Mouse (Mus musculus): ENCODE results near the gene Adssl1. TPM values are rescaled to one million over a fixed set of nuclear protein-coding genes. Genes with fewer than 3 reads are reported as not detected.

Gene Adssl1
- total and polyA plus RNA-seq, 3 experiments = 58.2 to 63.9 TPM; not detected in 1

DNA sequence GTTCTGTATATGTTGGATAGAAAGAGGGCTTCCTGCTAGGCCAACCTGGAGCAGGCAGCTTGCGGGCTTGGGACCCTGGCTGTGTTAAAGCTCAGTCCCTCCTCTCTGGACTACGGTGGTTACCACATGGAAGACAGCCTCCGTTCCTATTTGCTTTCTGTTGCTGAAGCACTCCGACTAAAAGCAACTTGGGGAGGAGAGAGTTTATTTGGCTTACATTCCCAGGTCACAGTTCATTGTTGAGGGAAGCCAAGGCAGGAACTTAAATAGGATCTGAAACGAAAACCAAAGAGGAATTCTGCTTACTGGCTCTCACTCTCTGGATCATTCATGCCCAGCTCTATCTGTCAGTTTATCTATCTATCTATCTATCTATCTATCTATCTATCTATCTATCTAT is 11.0 kb downstream of the Adssl1 start:
- H3K9ac ChIP-seq (ENCODE audit: control insufficient read depth, low read depth, low read length, poor library complexity, severe bottlenecking) = no peak overlapping the region
- H3K36me3 ChIP-seq (ENCODE audit: control insufficient read depth in 1 of 2, insufficient read depth in 2 of 2, low read length in 2 of 2) = peaks cover 0 to 29% of the 10 kb centered on the region in 2 experiments; a peak in 2 of 4 replicates
- no peaks in the 10 kb centered on the region; the same call in 1 of the 2 replicates for H3K79me2 ChIP-seq (ENCODE audit: control insufficient read depth, insufficient read depth, low read length, poor library complexity)
- no peak for DNase-seq (ENCODE audit: low read depth, low spot score)
- H3K27ac ChIP-seq (ENCODE audit: control insufficient read depth, low read depth, low read length) = no peak overlapping the region
- H3K9me3 ChIP-seq (replicated peaks; ENCODE audit: insufficient read depth, low read length) = no peaks in the 10 kb centered on the region
- TF ChIP-seq MYC (IDR thresholded peaks at IDR 0.05; ENCODE audit: low read depth, low read length) (no peak), POLR2A (IDR thresholded peaks at IDR 0.05; ENCODE audit: control insufficient read depth in 1 of 2, insufficient read depth in 1 of 2, low read depth in 1 of 2, low read length in 2 of 2, poor library complexity in 1 of 2) (no peak), GATA1 (IDR thresholded peaks at IDR 0.05; ENCODE audit: low read depth, low read length) (peak; percentile 81)
- H3K27me3 ChIP-seq (ENCODE audit: control insufficient read depth in 1 of 2, insufficient read depth in 2 of 2, low read length in 2 of 2) = no peaks in the 10 kb centered on the region
- H3K4me3 ChIP-seq (ENCODE audit: control insufficient read depth in 1 of 2, insufficient read depth in 1 of 2, low read depth in 2 of 2, low read length in 2 of 2) = no peak overlapping the region
- peaks cover 31 to 48% of the 10 kb centered on the region in 2 experiments for H3K4me1 ChIP-seq (ENCODE audit: control insufficient read depth in 1 of 2, insufficient read depth in 2 of 2, low read length in 2 of 2)

DNA sequence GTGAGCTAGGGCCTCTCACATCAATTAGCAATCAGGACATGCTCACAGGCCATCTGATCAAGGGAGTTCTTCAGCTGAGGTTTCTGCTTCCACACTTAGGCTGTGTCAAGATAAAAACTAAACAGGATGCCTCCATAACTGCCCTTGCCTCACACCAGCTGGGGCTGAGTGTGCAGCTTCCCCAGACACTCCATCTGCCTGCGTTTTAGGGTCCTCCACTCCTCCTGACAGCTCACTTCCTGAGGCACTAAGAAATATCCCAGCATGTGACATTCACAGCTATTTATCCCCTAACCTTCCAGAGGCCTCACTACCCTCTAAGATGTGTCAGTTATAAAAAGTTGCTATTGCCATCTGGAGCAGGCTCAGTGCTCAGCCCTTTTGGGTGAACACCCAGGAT is 11.6 kb downstream of the Adssl1 start:
- no peak overlapping the region for H3K27ac ChIP-seq (ENCODE audit: control insufficient read depth, low read depth, low read length)
- no peaks in the 10 kb centered on the region; the same call in 1 of the 2 replicates for H3K79me2 ChIP-seq (ENCODE audit: control insufficient read depth, insufficient read depth, low read length, poor library complexity)
- no peaks in the 10 kb centered on the region for H3K9me3 ChIP-seq (replicated peaks; ENCODE audit: insufficient read depth, low read length)
- TF ChIP-seq SMC3 (IDR thresholded peaks at IDR 0.05; ENCODE audit: low read depth, low read length) (no peak), TCF12 (IDR thresholded peaks at IDR 0.05; ENCODE audit: low read depth, low read length) (no peak), POLR2A (IDR thresholded peaks at IDR 0.05; ENCODE audit: control insufficient read depth in 1 of 2, insufficient read depth in 1 of 2, low read depth in 1 of 2, low read length in 2 of 2, poor library complexity in 1 of 2) (no peak), MEF2A (IDR thresholded peaks at IDR 0.05; ENCODE audit: extremely low read depth, insufficient replicate concordance, low read depth, low read length, poor library complexity, severe bottlenecking) (no peak), POLR2AphosphoS5 (IDR thresholded peaks at IDR 0.05; ENCODE audit: borderline replicate concordance, low read depth, low read length) (no peak), USF1 (IDR thresholded peaks at IDR 0.05; ENCODE audit: low read depth, low read length) (no peak), USF2 (IDR thresholded peaks at IDR 0.05; ENCODE audit: borderline replicate concordance in 1 of 2, insufficient read depth in 1 of 2, low read depth in 1 of 2, low read length in 2 of 2) (no peak), POLR2AphosphoS2 (IDR thresholded peaks at IDR 0.05; ENCODE audit: low read length) (no peak), MAFK (IDR thresholded peaks at IDR 0.05; ENCODE audit: borderline replicate concordance, low read depth, low read length) (no peak), ZKSCAN1 (IDR thresholded peaks at IDR 0.05; ENCODE audit: low read depth, low read length) (no peak), MYC (IDR thresholded peaks at IDR 0.05; ENCODE audit: low read depth, low read length) (no peak), ZMIZ1 (IDR thresholded peaks at IDR 0.05; ENCODE audit: low read depth, low read length) (no peak)
- peaks cover 28 to 42% of the 10 kb centered on the region in 2 experiments for H3K4me1 ChIP-seq (ENCODE audit: control insufficient read depth in 1 of 2, insufficient read depth in 2 of 2, low read length in 2 of 2)
- H3K4me3 ChIP-seq (ENCODE audit: control insufficient read depth in 1 of 2, insufficient read depth in 1 of 2, low read depth in 2 of 2, low read length in 2 of 2) = no peak overlapping the region
- no peaks in the 10 kb centered on the region for H3K27me3 ChIP-seq (ENCODE audit: control insufficient read depth in 1 of 2, insufficient read depth in 2 of 2, low read length in 2 of 2)
- peaks cover 0 to 26% of the 10 kb centered on the region in 2 experiments; a peak in 2 of 4 replicates for H3K36me3 ChIP-seq (ENCODE audit: control insufficient read depth in 1 of 2, insufficient read depth in 2 of 2, low read length in 2 of 2)
- DNase-seq (ENCODE audit: low read depth, low spot score) = no peak
- H3K9ac ChIP-seq (ENCODE audit: control insufficient read depth, low read depth, low read length, poor library complexity, severe bottlenecking) = no peak overlapping the region
